Mouse (Mus musculus): ENCODE data around the gene Rps21.

The Rps21 gene

GRCm38 (mm10) chr2:180257001-180257521 is at the start of gene Rps21:
Rps21 (plus strand) TSS chr2:180257377.
- in situ Hi-C loops (cut with MseI, MboI): loop anchor here in 1 of 2 experiments (5.0 kb wide), 1 partner anchor 35 kb away; no protein-coding TSS in a partner anchor

GRCm38 (mm10) chr2:180207840-180208239 is 49.3 kb upstream of the Rps21 start:
- in situ Hi-C loops (cut with MseI, MboI): no loop called here

- in situ Hi-C loops (cut with MseI, MboI): no loop called here
These were observed 48.2 kb upstream of the Rps21 start for GRCm38 (mm10) chr2:180208976-180209375.

GRCm38 (mm10) chr2:180212255-180212654 is 44.9 kb upstream of the Rps21 start:
- in situ Hi-C loops (cut with MseI, MboI): no loop called here

GRCm38 (mm10) chr2:180214352-180214978 is 42.7 kb upstream of the Rps21 start:
- in situ Hi-C loops (cut with MseI, MboI): no loop called here

GRCm38 (mm10) chr2:180215011-180215461 is 42.1 kb upstream of the Rps21 start:
- in situ Hi-C loops (cut with MseI, MboI): no loop called here

GRCm38 (mm10) chr2:180215951-180216350 is 41.2 kb upstream of the Rps21 start:
- in situ Hi-C loops (cut with MseI, MboI): no loop called here

- in situ Hi-C loops (cut with MseI, MboI): no loop called here
These were observed 40.3 kb upstream of the Rps21 start for GRCm38 (mm10) chr2:180216921-180217320.

- in situ Hi-C loops (cut with MseI, MboI): no loop called here
These were observed 39.6 kb upstream of the Rps21 start for GRCm38 (mm10) chr2:180217587-180217986.

- in situ Hi-C loops (cut with MseI, MboI): no loop called here
These were observed 38.9 kb upstream of the Rps21 start for GRCm38 (mm10) chr2:180218241-180218640.

- in situ Hi-C loops (cut with MseI, MboI): no loop called here
These were observed 38.5 kb upstream of the Rps21 start for GRCm38 (mm10) chr2:180218677-180219076.

- in situ Hi-C loops (cut with MseI, MboI): no loop called here
These were observed 37.8 kb upstream of the Rps21 start for GRCm38 (mm10) chr2:180219145-180219943.

- in situ Hi-C loops (cut with MseI, MboI): loop anchor here in 1 of 2 experiments (5.0 kb wide), 1 partner anchor 37 kb away; the partner anchor contains the start of gene Rps21
These were observed 37.0 kb upstream of the Rps21 start for GRCm38 (mm10) chr2:180220165-180220564.

- in situ Hi-C loops (cut with MseI, MboI): loop anchor here in 1 of 2 experiments (5.0 kb wide), 1 partner anchor 36 kb away; the partner anchor contains the start of gene Rps21
These were observed 36.1 kb upstream of the Rps21 start for GRCm38 (mm10) chr2:180221051-180221450.

- in situ Hi-C loops (cut with MseI, MboI): loop anchor here in 1 of 2 experiments (5.0 kb wide), 1 partner anchor 35 kb away; the partner anchor contains the start of gene Rps21
These were observed 34.9 kb upstream of the Rps21 start for GRCm38 (mm10) chr2:180222250-180222649.

GRCm38 (mm10) chr2:180224647-180225043 is 32.5 kb upstream of the Rps21 start:
- in situ Hi-C loops (cut with MseI, MboI): loop anchor here in 1 of 2 experiments (5.0 kb wide), 1 partner anchor 33 kb away; the partner anchor contains the start of gene Rps21

- in situ Hi-C loops (cut with MseI, MboI): no loop called here
These were observed 32.0 kb upstream of the Rps21 start for GRCm38 (mm10) chr2:180225044-180225761.

GRCm38 (mm10) chr2:180225762-180226378 is 31.3 kb upstream of the Rps21 start, which contains the start of gene Lama5:
Lama5 (minus strand) TSS chr2:180225859.
- in situ Hi-C loops (cut with MseI, MboI): no loop called here

- in situ Hi-C loops (cut with MseI, MboI): no loop called here
These were observed 29.7 kb upstream of the Rps21 start for GRCm38 (mm10) chr2:180227262-180228059.

GRCm38 (mm10) chr2:180228060-180228458 is 29.1 kb upstream of the Rps21 start:
- in situ Hi-C loops (cut with MseI, MboI): no loop called here
